Mouse (Mus musculus): ENCODE results near the gene Tm4sf5. TPM values are rescaled to one million over a fixed set of nuclear protein-coding genes. Genes with fewer than 3 reads are reported as not detected.
"Not testable (repeated sequence)": the region's sequence is repeated elsewhere in the genome, so short reads cannot be mapped to it uniquely, and the experiment has no call there.

Gene Tm4sf5
- total RNA-seq, 1 experiment from 2014 or later: not detected

GRCm38 (mm10) chr11:70506962-70507515 lies 2.0 kb downstream of the Tm4sf5 start:
- no peak for ATAC-seq (replicated peaks; ENCODE audit: low read depth, poor library complexity, severe bottlenecking)

- peak; percentile 78 for ATAC-seq (replicated peaks; ENCODE audit: low read depth, poor library complexity, severe bottlenecking)
These were observed 4.9 kb downstream of the Tm4sf5 start for GRCm38 (mm10) chr11:70509753-70510564.

- ATAC-seq (replicated peaks; ENCODE audit: low read depth, poor library complexity, severe bottlenecking): no peak
These were observed 6.2 kb downstream of the Tm4sf5 start for GRCm38 (mm10) chr11:70511242-70511641.

- ATAC-seq (replicated peaks; ENCODE audit: low read depth, poor library complexity, severe bottlenecking): no peak
These were observed 6.8 kb downstream of the Tm4sf5 start for GRCm38 (mm10) chr11:70511825-70512224.

GRCm38 (mm10) chr11:70512709-70513342 lies 7.8 kb downstream of the Tm4sf5 start:
- no peak for ATAC-seq (replicated peaks; ENCODE audit: low read depth, poor library complexity, severe bottlenecking)

- no peak for ATAC-seq (replicated peaks; ENCODE audit: low read depth, poor library complexity, severe bottlenecking)
These were observed 8.5 kb downstream of the Tm4sf5 start for GRCm38 (mm10) chr11:70513520-70513919.

GRCm38 (mm10) chr11:70514288-70514687 lies 9.2 kb downstream of the Tm4sf5 start, which contains the start of gene Vmo1:
TSS of gene Vmo1 (minus strand) at chr11:70514616.
- ATAC-seq (replicated peaks; ENCODE audit: low read depth, poor library complexity, severe bottlenecking): no peak

GRCm38 (mm10) chr11:70516352-70516751 lies 11.3 kb downstream of the Tm4sf5 start:
- ATAC-seq (replicated peaks; ENCODE audit: low read depth, poor library complexity, severe bottlenecking): peak; percentile 66

- ATAC-seq (replicated peaks; ENCODE audit: low read depth, poor library complexity, severe bottlenecking): no peak
These were observed 13.4 kb downstream of the Tm4sf5 start for GRCm38 (mm10) chr11:70518436-70518835.

- ATAC-seq (replicated peaks; ENCODE audit: low read depth, poor library complexity, severe bottlenecking): no peak
These were observed 13.9 kb downstream of the Tm4sf5 start, which contains the start of gene Gltpd2 for GRCm38 (mm10) chr11:70518923-70519322. TSS of gene Gltpd2 (plus strand) at chr11:70519196.

- ATAC-seq (replicated peaks; ENCODE audit: low read depth, poor library complexity, severe bottlenecking): no peak
These were observed 15.2 kb downstream of the Tm4sf5 start for GRCm38 (mm10) chr11:70520178-70520769.

- not testable (repeated sequence) for ATAC-seq (replicated peaks; ENCODE audit: low read depth, poor library complexity, severe bottlenecking)
These were observed 18.4 kb downstream of the Tm4sf5 start for GRCm38 (mm10) chr11:70523306-70523989.

- ATAC-seq (replicated peaks; ENCODE audit: low read depth, poor library complexity, severe bottlenecking): peak; percentile 16; the same call in 1 of the 2 replicates
These were observed 19.7 kb downstream of the Tm4sf5 start for GRCm38 (mm10) chr11:70524782-70525181.

GRCm38 (mm10) chr11:70525184-70525678 lies 20.2 kb downstream of the Tm4sf5 start, which contains the start of gene Psmb6:
TSS of gene Psmb6 (plus strand) at chr11:70525367.
- peak; percentile 99 for ATAC-seq (replicated peaks; ENCODE audit: low read depth, poor library complexity, severe bottlenecking)

- ATAC-seq (replicated peaks; ENCODE audit: low read depth, poor library complexity, severe bottlenecking): no peak
These were observed 20.7 kb downstream of the Tm4sf5 start for GRCm38 (mm10) chr11:70525726-70526125.

- no peak for ATAC-seq (replicated peaks; ENCODE audit: low read depth, poor library complexity, severe bottlenecking)
These were observed 21.2 kb downstream of the Tm4sf5 start for GRCm38 (mm10) chr11:70526211-70526610.

- ATAC-seq (replicated peaks; ENCODE audit: low read depth, poor library complexity, severe bottlenecking): no peak
These were observed 23.6 kb downstream of the Tm4sf5 start for GRCm38 (mm10) chr11:70528610-70529009.

- ATAC-seq (replicated peaks; ENCODE audit: low read depth, poor library complexity, severe bottlenecking): not testable (repeated sequence)
These were observed 26.0 kb downstream of the Tm4sf5 start for GRCm38 (mm10) chr11:70531065-70531464.

GRCm38 (mm10) chr11:70532839-70533238 lies 27.8 kb downstream of the Tm4sf5 start, which contains the start of gene Gm40193:
TSS of gene Gm40193 (minus strand) at chr11:70532939.
- no peak for ATAC-seq (replicated peaks; ENCODE audit: low read depth, poor library complexity, severe bottlenecking)

- no peak for ATAC-seq (replicated peaks; ENCODE audit: low read depth, poor library complexity, severe bottlenecking)
These were observed 34.4 kb downstream of the Tm4sf5 start for GRCm38 (mm10) chr11:70539423-70539822.

All from common myeloid progenitor, adult 5-6 weeks (primary cell).